Mouse (Mus musculus) liver, embryonic 14.5 days (tissue): ENCODE measurements around the gene Oxsr1.

ENCODE experiments used
- CTCF ChIP-seq: IDR thresholded peaks from 2 replicates; pipeline ENCODE4 v1.5.1; 2016; ENCODE audit warnings: antibody characterized with exemption, low read depth, control low read depth
- EP300 ChIP-seq: IDR thresholded peaks from 2 replicates; pipeline ENCODE4 v1.6.1; 2016; ENCODE audit warnings: antibody characterized with exemption, low read depth

GRCm38 (mm10) chr9:119337842-119338241 lies 15.6 kb upstream of the Oxsr1 start:
- TF ChIP-seq CTCF = no peak
- TF ChIP-seq EP300 = no peak
